Comparison of ENCODE assay signal across 9 mouse cellular contexts in the genomic region with DNA sequence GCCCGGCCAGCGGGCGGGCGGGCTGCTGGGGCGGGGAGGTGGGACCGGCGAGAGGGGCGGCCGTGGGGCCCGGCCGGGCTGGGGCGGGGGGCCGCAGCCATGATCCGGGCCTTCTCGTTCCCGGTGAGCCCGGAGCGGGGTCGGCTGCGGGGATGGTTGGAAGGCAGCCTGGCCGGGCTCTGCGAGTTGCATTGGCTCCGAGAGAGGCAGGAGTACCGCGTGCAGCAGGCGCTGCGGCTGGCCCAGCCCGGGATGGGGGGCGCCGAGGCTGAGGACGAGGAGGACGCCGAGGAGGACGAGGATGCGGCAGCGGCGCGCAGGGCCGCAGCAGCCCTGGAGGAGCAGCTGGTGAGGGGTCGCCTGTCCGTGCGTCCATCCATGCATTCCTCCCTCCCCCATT. TPM values are rescaled to one million over a fixed set of nuclear protein-coding genes. Genes with fewer than 3 reads are reported as not detected.
DNase-seq lines count a peak whose midpoint lies in the region; ATAC-seq and TF ChIP-seq lines count a peak whose summit lies in the region.
"Had no signal": no experiment of that assay in that cellular context is flagged by ENCODE, and none has a peak within 500 bp of the region (broad histone marks: within the 10 kb centered on the region; RNA-seq: fewer than 3 reads in every experiment).

No protein-coding gene starts in this region.

- H3K4me3 ChIP-seq in heart, adult 2 months = peak overlapping the region; percentile 74
- H3K4me3 ChIP-seq in forebrain, embryonic 11.5 days (ENCODE audit: low read depth, low read length) = peak overlapping the region; percentile 69
- peak overlapping the region; percentile 65 for H3K4me3 ChIP-seq in liver, embryonic 12.5 days

- H3K4me1 ChIP-seq in heart, adult 2 months (ENCODE audit: control insufficient read depth, insufficient read depth, low read length) = peaks cover 1% of the 10 kb centered on the region; the same call in 1 of the 2 replicates
- H3K4me1 ChIP-seq in forebrain, embryonic 11.5 days (replicated peaks; ENCODE audit: control insufficient read depth, insufficient read depth, low read length) = peaks cover 20% of the 10 kb centered on the region
- peaks cover 36% of the 10 kb centered on the region for H3K4me1 ChIP-seq in liver, embryonic 12.5 days

- WGBS in heart, adult 2 months = under 1% methylated on average over 33 of the region's 42 CpGs
- 0% methylated on average over 36 of the region's 42 CpGs for WGBS in forebrain, embryonic 11.5 days
- WGBS in liver, embryonic 12.5 days (ENCODE audit: insufficient replicate concordance) = 2% methylated on average over 34 of the region's 42 CpGs

- no peaks in the 10 kb centered on the region for H3K79me2 ChIP-seq in heart, adult 2 months (replicated peaks; ENCODE audit: control insufficient read depth, insufficient read depth, low read length)

- no peak for DNase-seq in heart, adult 2 months
- no peak for DNase-seq in heart, postnatal 14 days
- peak; percentile 15 for DNase-seq in 3T3-L1 (ENCODE audit: low read depth, low spot score)
- no peak for DNase-seq in forebrain, embryonic 11.5 days (ENCODE audit: low spot score)
- DNase-seq in retina, postnatal 1 day = no peak
- DNase-seq in ovary, postnatal 36 days (ENCODE audit: low spot score) = no peak
- no peak for DNase-seq in adrenal gland, postnatal 10 days

- H3K27ac ChIP-seq in heart, adult 2 months = peak overlapping the region; percentile 76
- no peak overlapping the region for H3K27ac ChIP-seq in forebrain, embryonic 11.5 days (ENCODE audit: low read depth, low read length)
- H3K27ac ChIP-seq in liver, embryonic 12.5 days = peak overlapping the region; percentile 45

- peak overlapping the region; percentile 79 for H3K9ac ChIP-seq in heart, adult 2 months (ENCODE audit: low read depth, low read length)
- H3K9ac ChIP-seq in forebrain, embryonic 11.5 days (ENCODE audit: low read length) = peak overlapping the region; percentile 74
- peak overlapping the region; percentile 65 for H3K9ac ChIP-seq in liver, embryonic 12.5 days

- H3K9me3 ChIP-seq in forebrain, embryonic 11.5 days (ENCODE audit: control insufficient read depth, low read length) = no peaks in the 10 kb centered on the region; the same call in 1 of the 2 replicates
- H3K9me3 ChIP-seq in liver, embryonic 12.5 days (replicated peaks) = no peaks in the 10 kb centered on the region

- intact Hi-C loops in heart, adult 2 months (cut with DNase I) = no loop called here
- intact Hi-C loops in heart, postnatal 14 days (cut with DNase I) = loop anchor here (5.0 kb wide), 1 partner anchor 37 kb away; no protein-coding TSS in a partner anchor

- peak overlapping the region; percentile 95 for H3K4me2 ChIP-seq in forebrain, embryonic 11.5 days (ENCODE audit: low read depth, low read length, severe bottlenecking)
- peak overlapping the region; percentile 98 for H3K4me2 ChIP-seq in liver, embryonic 12.5 days

- no peaks in the 10 kb centered on the region for H3K27me3 ChIP-seq in heart, adult 2 months (ENCODE audit: control insufficient read depth, insufficient read depth, low read length)
- H3K27me3 ChIP-seq in forebrain, embryonic 11.5 days (ENCODE audit: control insufficient read depth, insufficient read depth, low read length) = no peaks in the 10 kb centered on the region
- peaks cover 22% of the 10 kb centered on the region for H3K27me3 ChIP-seq in liver, embryonic 12.5 days (replicated peaks)

- peak; percentile 47; the same call in 1 of the 2 replicates for ATAC-seq in forebrain, embryonic 11.5 days (replicated peaks; ENCODE audit: low FRiP score)
- peak; percentile 24 for ATAC-seq in liver, embryonic 12.5 days

- no peak for TF ChIP-seq POLR2A in heart, adult 2 months (IDR thresholded peaks at IDR 0.05; ENCODE audit: insufficient read depth, low read depth, low read length)

- no peaks in the 10 kb centered on the region for H3K36me3 ChIP-seq in heart, adult 2 months (ENCODE audit: control insufficient read depth, insufficient read depth, low read length)
- H3K36me3 ChIP-seq in forebrain, embryonic 11.5 days (ENCODE audit: control insufficient read depth, insufficient read depth, low read length) = no peaks in the 10 kb centered on the region
- no peaks in the 10 kb centered on the region for H3K36me3 ChIP-seq in liver, embryonic 12.5 days

- no peak for TF ChIP-seq CTCF in heart, adult 2 months (IDR thresholded peaks at IDR 0.05)

- TF ChIP-seq EP300 in heart, adult 2 months (IDR thresholded peaks at IDR 0.05; ENCODE audit: insufficient read depth, low read depth, low read length) = no peak

RNA-seq across cellular contexts. Expression of a gene that starts 0.2 kb away (rescaled TPM):
- total RNA-seq in heart, adult 2 months (2021) = 10 to 100 TPM in 1 of 2 experiments, 1 to 10 TPM in 1; 8.6 to 12.1 TPM
- 19.6 and 20.0 TPM in 2 replicates for polyA plus RNA-seq in heart, adult 2 months (2012; rRNA removed)
- total RNA-seq in heart, postnatal 14 days (2021) = 10 to 100 TPM; 18.6 to 19.0 TPM
- 4.8 and 7.0 TPM in 2 replicates for polyA plus RNA-seq in forebrain, embryonic 11.5 days (2014; fragmentation: Nextera tagmentation; extraction: Ambion mirVana)
- polyA plus RNA-seq in liver, embryonic 12.5 days (2016; fragmentation: Nextera tagmentation; extraction: Ambion mirVana) = 1.5 TPM in 2 replicates
- 1 to 10 TPM; 5.7 to 7.0 TPM for total RNA-seq in adrenal gland, postnatal 10 days (2021)

RNA-seq across cellular contexts. Expression of a gene that starts 16.3 kb away (rescaled TPM):
- 1 to 10 TPM in 1 of 2 experiments, under 1 TPM in 1; 0.47 to 1.6 TPM for total RNA-seq in heart, adult 2 months (2021)
- 7.4 and 13.1 TPM in 2 replicates for polyA plus RNA-seq in heart, adult 2 months (2012; rRNA removed)
- under 1 TPM; 0.81 to 0.98 TPM for total RNA-seq in heart, postnatal 14 days (2021)
- 7.3 and 7.4 TPM in 2 replicates for polyA plus RNA-seq in forebrain, embryonic 11.5 days (2014; fragmentation: Nextera tagmentation; extraction: Ambion mirVana)
- 0.80 and 1.7 TPM in 2 replicates for polyA plus RNA-seq in liver, embryonic 12.5 days (2016; fragmentation: Nextera tagmentation; extraction: Ambion mirVana)
- 1 to 10 TPM in 1 of 2 experiments, under 1 TPM in 1; 0.84 to 2.0 TPM for total RNA-seq in adrenal gland, postnatal 10 days (2021)
- total RNA-seq: common myeloid progenitor, adult 5-6 weeks had no signal

RNA-seq across cellular contexts. Expression of a gene that starts 31.0 kb away (rescaled TPM):
- total RNA-seq in heart, adult 2 months (2021) = 1 to 10 TPM; 1.9 to 2.9 TPM
- polyA plus RNA-seq in heart, adult 2 months (2012; rRNA removed) = 5.2 and 7.4 TPM in 2 replicates
- 1 to 10 TPM; 1.4 to 1.6 TPM for total RNA-seq in heart, postnatal 14 days (2021)
- 0.11 and 0.39 TPM in 2 replicates for polyA plus RNA-seq in forebrain, embryonic 11.5 days (2014; fragmentation: Nextera tagmentation; extraction: Ambion mirVana)
- 0.86 and 1.5 TPM in 2 replicates for polyA plus RNA-seq in liver, embryonic 12.5 days (2016; fragmentation: Nextera tagmentation; extraction: Ambion mirVana)
- 1 to 10 TPM; 1.2 to 2.0 TPM for total RNA-seq in adrenal gland, postnatal 10 days (2021)

RNA-seq across cellular contexts. Expression of a gene that starts 32.6 kb away (rescaled TPM):
- 10 to 100 TPM; 15.3 to 19.9 TPM for total RNA-seq in heart, adult 2 months (2021)
- 24.5 and 26.2 TPM in 2 replicates for polyA plus RNA-seq in heart, adult 2 months (2012; rRNA removed)
- total RNA-seq in heart, postnatal 14 days (2021) = 10 to 100 TPM; 35.3 to 35.9 TPM
- polyA plus RNA-seq in forebrain, embryonic 11.5 days (2014; fragmentation: Nextera tagmentation; extraction: Ambion mirVana) = 11.0 and 11.6 TPM in 2 replicates
- polyA plus RNA-seq in liver, embryonic 12.5 days (2016; fragmentation: Nextera tagmentation; extraction: Ambion mirVana) = 4.4 and 4.7 TPM in 2 replicates
- 10 to 100 TPM; 22.2 to 27.2 TPM for total RNA-seq in adrenal gland, postnatal 10 days (2021)

RNA-seq across cellular contexts. Expression of a gene that starts 48.6 kb away (rescaled TPM):
- 100 to 1,000 TPM; 168 to 175 TPM for total RNA-seq in heart, adult 2 months (2021)
- 163 and 206 TPM in 2 replicates for polyA plus RNA-seq in heart, adult 2 months (2012; rRNA removed)
- 100 to 1,000 TPM; 228 to 250 TPM for total RNA-seq in heart, postnatal 14 days (2021)
- polyA plus RNA-seq in forebrain, embryonic 11.5 days (2014; fragmentation: Nextera tagmentation; extraction: Ambion mirVana) = 276 and 285 TPM in 2 replicates
- 91.2 and 94.4 TPM in 2 replicates for polyA plus RNA-seq in liver, embryonic 12.5 days (2016; fragmentation: Nextera tagmentation; extraction: Ambion mirVana)
- total RNA-seq in adrenal gland, postnatal 10 days (2021) = 100 to 1,000 TPM; 224 to 252 TPM
